ENCODE assay signal across 14 mouse cellular contexts in the genomic region with DNA sequence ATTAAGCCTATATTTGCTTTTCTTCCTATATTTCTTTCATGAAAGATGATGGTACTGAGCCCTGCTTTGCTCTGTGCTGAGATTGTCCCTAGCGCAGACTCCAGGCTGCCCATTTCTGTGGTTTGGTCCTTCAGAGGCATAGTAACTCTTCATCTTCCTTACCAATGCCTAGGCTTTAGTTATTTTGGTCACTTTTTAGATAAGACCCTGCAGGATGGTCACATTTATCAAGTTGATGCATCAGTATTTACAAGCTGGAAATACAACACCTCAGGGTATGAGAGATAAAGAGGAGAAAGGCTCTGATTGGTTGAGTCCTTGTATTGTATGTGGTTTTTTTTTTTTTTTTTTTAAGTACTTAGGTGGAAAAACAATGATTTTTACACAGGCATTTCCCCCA. TPM values are rescaled to one million over a fixed set of nuclear protein-coding genes. Genes with fewer than 3 reads are reported as not detected.
DNase-seq lines count a peak whose midpoint lies in the region; ATAC-seq lines count a peak whose summit lies in the region.
"Had no signal": no experiment of that assay in that cellular context is flagged by ENCODE, and none has a peak within 500 bp of the region (broad histone marks: within the 10 kb centered on the region; RNA-seq: fewer than 3 reads in every experiment).

No protein-coding gene starts in this region.

- 13% methylated on average over 1 of the region's 1 CpGs for WGBS in kidney, embryonic 14.5 days
- 17% methylated on average over 1 of the region's 1 CpGs for WGBS in embryonic facial prominence, embryonic 13.5 days
- WGBS in hindbrain, embryonic 11.5 days: 10% methylated on average over 1 of the region's 1 CpGs
- 15% methylated on average over 1 of the region's 1 CpGs for WGBS in midbrain, embryonic 15.5 days

- intact Hi-C loops in left cerebral cortex, postnatal 25 days (cut with DNase I): no loop called here
- intact Hi-C loops in left cerebral cortex, postnatal 4 days (cut with DNase I): loop anchor here (10.0 kb wide), 2 partner anchors 344 to 1816 kb away; no protein-coding TSS in a partner anchor

- no peak for DNase-seq in kidney, adult 18-20 months
- peak; percentile 44 for DNase-seq in hindbrain, embryonic 11.5 days (ENCODE audit: low spot score)
- no peak for DNase-seq in left cerebral cortex, postnatal 25 days (ENCODE audit: low spot score in 2 of 2)
- no peak for DNase-seq in left cerebral cortex, postnatal 4 days
- DNase-seq: cerebellum, postnatal 36 days had no signal

- H3K4me3 ChIP-seq in kidney, embryonic 14.5 days (ENCODE audit: low read length): peak overlapping the region; percentile 28; the same call in 1 of the 2 replicates
- peak overlapping the region; percentile 40 for H3K4me3 ChIP-seq in embryonic facial prominence, embryonic 13.5 days
- H3K4me3 ChIP-seq in hindbrain, embryonic 11.5 days (ENCODE audit: low read depth, low read length): peak overlapping the region; percentile 99
- H3K4me3 ChIP-seq in midbrain, embryonic 15.5 days: peak overlapping the region; percentile 88

- H3K27me3 ChIP-seq in kidney, embryonic 14.5 days (ENCODE audit: control insufficient read depth, insufficient read depth, low read length): peaks cover 84% of the 10 kb centered on the region
- peaks cover 89% of the 10 kb centered on the region for H3K27me3 ChIP-seq in embryonic facial prominence, embryonic 13.5 days
- H3K27me3 ChIP-seq in hindbrain, embryonic 11.5 days (ENCODE audit: control insufficient read depth, insufficient read depth, low read length): no peaks in the 10 kb centered on the region; the same call in 1 of the 2 replicates
- no peaks in the 10 kb centered on the region for H3K27me3 ChIP-seq in midbrain, embryonic 15.5 days (replicated peaks)

- no peak for ATAC-seq in kidney, embryonic 14.5 days (ENCODE audit: low FRiP score, low TSS enrichment)
- ATAC-seq in embryonic facial prominence, embryonic 13.5 days (ENCODE audit: insufficient number of reproducible peaks, insufficient read depth, low FRiP score, low TSS enrichment, low read depth): no peak
- ATAC-seq in hindbrain, embryonic 11.5 days (ENCODE audit: low FRiP score): no peak
- ATAC-seq in midbrain, embryonic 15.5 days (replicated peaks): no peak
- no peak for ATAC-seq in inflammation-experienced regulatory T-cells, adult 6 months
- ATAC-seq: intestine, embryonic 16.5 days had no signal

- peak overlapping the region; percentile 47; the same call in 1 of the 2 replicates for H3K9ac ChIP-seq in kidney, embryonic 14.5 days (ENCODE audit: low read depth, low read length)
- peak overlapping the region; percentile 61 for H3K9ac ChIP-seq in embryonic facial prominence, embryonic 13.5 days
- peak overlapping the region; percentile 80 for H3K9ac ChIP-seq in hindbrain, embryonic 11.5 days (ENCODE audit: low read depth, low read length)
- H3K9ac ChIP-seq in midbrain, embryonic 15.5 days: peak overlapping the region; percentile 39

- H3K9me3 ChIP-seq in kidney, embryonic 14.5 days (ENCODE audit: control insufficient read depth, low read length): no peaks in the 10 kb centered on the region
- no peaks in the 10 kb centered on the region for H3K9me3 ChIP-seq in embryonic facial prominence, embryonic 13.5 days
- no peaks in the 10 kb centered on the region for H3K9me3 ChIP-seq in hindbrain, embryonic 11.5 days (ENCODE audit: control insufficient read depth, low read length)
- H3K9me3 ChIP-seq in midbrain, embryonic 15.5 days: no peaks in the 10 kb centered on the region

- H3K4me2 ChIP-seq in kidney, embryonic 14.5 days (replicated peaks; ENCODE audit: low read depth, low read length): peak overlapping the region; percentile 37
- peak overlapping the region; percentile 52 for H3K4me2 ChIP-seq in embryonic facial prominence, embryonic 13.5 days
- H3K4me2 ChIP-seq in hindbrain, embryonic 11.5 days (replicated peaks; ENCODE audit: low read depth, low read length): peak overlapping the region; percentile 73
- H3K4me2 ChIP-seq in midbrain, embryonic 15.5 days: peak overlapping the region; percentile 58

- no peak overlapping the region for H3K27ac ChIP-seq in kidney, embryonic 14.5 days (ENCODE audit: low read depth, low read length)
- H3K27ac ChIP-seq in embryonic facial prominence, embryonic 13.5 days: peak overlapping the region; percentile 44; the same call in 1 of the 2 replicates
- no peak overlapping the region for H3K27ac ChIP-seq in hindbrain, embryonic 11.5 days (ENCODE audit: low read depth, low read length)
- H3K27ac ChIP-seq in midbrain, embryonic 15.5 days: peak overlapping the region; percentile 49

- H3K36me3 ChIP-seq in kidney, embryonic 14.5 days (ENCODE audit: control insufficient read depth, insufficient read depth, low read length): no peaks in the 10 kb centered on the region
- H3K36me3 ChIP-seq in embryonic facial prominence, embryonic 13.5 days: no peaks in the 10 kb centered on the region
- peaks cover 8% of the 10 kb centered on the region for H3K36me3 ChIP-seq in hindbrain, embryonic 11.5 days (ENCODE audit: control insufficient read depth, insufficient read depth, low read length)
- no peaks in the 10 kb centered on the region for H3K36me3 ChIP-seq in midbrain, embryonic 15.5 days (replicated peaks)
- H3K36me3 ChIP-seq: G1E had no signal

- H3K4me1 ChIP-seq in kidney, embryonic 14.5 days (ENCODE audit: control insufficient read depth, insufficient read depth, low read length): no peaks in the 10 kb centered on the region
- peaks cover 36% of the 10 kb centered on the region for H3K4me1 ChIP-seq in embryonic facial prominence, embryonic 13.5 days
- peaks cover 7% of the 10 kb centered on the region; the same call in 1 of the 2 replicates for H3K4me1 ChIP-seq in hindbrain, embryonic 11.5 days (replicated peaks; ENCODE audit: control insufficient read depth, insufficient read depth, low read length)
- H3K4me1 ChIP-seq in midbrain, embryonic 15.5 days: peaks cover 43% of the 10 kb centered on the region

RNA-seq across cellular contexts. Expression of gene Pou3f3, which starts 5.2 kb away (rescaled TPM):
- polyA plus RNA-seq in kidney, embryonic 14.5 days (2014; fragmentation: Nextera tagmentation; extraction: Ambion mirVana): 8.5 and 8.8 TPM in 2 replicates
- 11.4 and 13.4 TPM in 2 replicates for polyA plus RNA-seq in embryonic facial prominence, embryonic 13.5 days (2015; fragmentation: Nextera tagmentation; extraction: Ambion mirVana)
- 20.7 and 22.3 TPM in 2 replicates for polyA plus RNA-seq in hindbrain, embryonic 11.5 days (2014; fragmentation: Nextera tagmentation; extraction: Ambion mirVana)
- 19.0 and 21.3 TPM in 2 replicates for polyA plus RNA-seq in midbrain, embryonic 15.5 days (2015; fragmentation: Nextera tagmentation; extraction: Ambion mirVana)
- not detected for polyA plus RNA-seq in inflammation-experienced regulatory T-cells, adult 6 months (2017; shearing (Covaris generic))
- 10 to 100 TPM; 57.6 to 59.5 TPM for total RNA-seq in left cerebral cortex, postnatal 25 days (2021)
- total RNA-seq in left cerebral cortex, postnatal 4 days (2021): 100 to 1,000 TPM; 102 to 123 TPM
- total RNA-seq: liver, adult 2 months; monocyte, adult 5-6 weeks had no signal
- polyA plus RNA-seq: G1E; heart, embryonic 14.5 days; liver, adult 2 months had no signal

Comparison
In these comparisons a context has a peak if more than half of its experiments do, and no peak if none do; other contexts are left out.
1. H3K27ac ChIP-seq: peak in embryonic facial prominence, embryonic 13.5 days (single experiment) and midbrain, embryonic 15.5 days (single experiment); none in kidney, embryonic 14.5 days (single experiment) and hindbrain, embryonic 11.5 days (single experiment).
2. H3K4me3 ChIP-seq: peak in every context shown above with its lines; median percentile 99 in hindbrain, embryonic 11.5 days; 88 in midbrain, embryonic 15.5 days; 40 in embryonic facial prominence, embryonic 13.5 days; 28 in kidney, embryonic 14.5 days.
3. Peak in every context shown above with its lines, with median percentiles within 50 percentile points of each other: H3K4me2 ChIP-seq and H3K9ac ChIP-seq.